Mouse (Mus musculus): Measurements from ENCODE around the gene Thap7.
"Not testable (repeated sequence)": the region's sequence is repeated elsewhere in the genome, so short reads cannot be mapped to it uniquely, and the experiment has no call there.

The Thap7 gene

GRCm38 (mm10) chr16:17532271-17532670 lies 1.3 kb upstream of the Thap7 start:
- no peak for DNase-seq (ENCODE audit: low spot score in 2 of 2)

- DNase-seq (ENCODE audit: low spot score in 2 of 2), result no peak
Measured at GRCm38 (mm10) chr16:17529981-17530586, 852 bp downstream of the Thap7 start.

- no peak for DNase-seq (ENCODE audit: low spot score in 2 of 2)
Measured at GRCm38 (mm10) chr16:17528276-17528675, 2.7 kb downstream of the Thap7 start.

- no peak for DNase-seq (ENCODE audit: low spot score in 2 of 2)
Measured at GRCm38 (mm10) chr16:17527606-17528005, 3.3 kb downstream of the Thap7 start.

GRCm38 (mm10) chr16:17526223-17526622 lies 4.7 kb downstream of the Thap7 start:
- no peak for DNase-seq (ENCODE audit: low spot score in 2 of 2)

- DNase-seq (ENCODE audit: low spot score in 2 of 2), result no peak
Measured at GRCm38 (mm10) chr16:17525524-17525923, 5.4 kb downstream of the Thap7 start.

GRCm38 (mm10) chr16:17524156-17524555 lies 6.8 kb downstream of the Thap7 start:
- peak in 1 of 2 experiments; percentile 54 for DNase-seq (ENCODE audit: low spot score in 2 of 2)

- no peak for DNase-seq (ENCODE audit: low spot score in 2 of 2)
Measured at GRCm38 (mm10) chr16:17518910-17519309, 12.0 kb downstream of the Thap7 start.

- DNase-seq (ENCODE audit: low spot score in 2 of 2), result no peak
Measured at GRCm38 (mm10) chr16:17511431-17511830, 19.5 kb downstream of the Thap7 start.

GRCm38 (mm10) chr16:17510686-17511085 lies 20.2 kb downstream of the Thap7 start:
- DNase-seq (ENCODE audit: low spot score in 2 of 2), result no peak

- no peak for DNase-seq (ENCODE audit: low spot score in 2 of 2)
Measured at GRCm38 (mm10) chr16:17510143-17510542, 20.8 kb downstream of the Thap7 start.

- no peak for DNase-seq (ENCODE audit: low spot score in 2 of 2)
Measured at GRCm38 (mm10) chr16:17509240-17509597, 21.7 kb downstream of the Thap7 start.

- peak; percentile 86 to 94 for DNase-seq (ENCODE audit: low spot score in 2 of 2)
Measured at GRCm38 (mm10) chr16:17508546-17509239, 22.2 kb downstream of the Thap7 start, which contains the start of gene Lztr1. Lztr1 (plus strand) TSS chr16:17508688.

- not testable (repeated sequence) for DNase-seq (ENCODE audit: low spot score in 2 of 2)
Measured at GRCm38 (mm10) chr16:17508031-17508430, 22.9 kb downstream of the Thap7 start.

- no peak for DNase-seq (ENCODE audit: low spot score in 2 of 2)
Measured at GRCm38 (mm10) chr16:17507018-17507552, 23.9 kb downstream of the Thap7 start.

GRCm38 (mm10) chr16:17502681-17503080 lies 28.3 kb downstream of the Thap7 start:
- DNase-seq (ENCODE audit: low spot score in 2 of 2), result no peak

GRCm38 (mm10) chr16:17499249-17499883 lies 31.6 kb downstream of the Thap7 start:
- no peak for DNase-seq (ENCODE audit: low spot score in 2 of 2)

GRCm38 (mm10) chr16:17496499-17497305 lies 34.2 kb downstream of the Thap7 start:
- no peak for DNase-seq (ENCODE audit: low spot score in 2 of 2)

GRCm38 (mm10) chr16:17491896-17492561 lies 38.9 kb downstream of the Thap7 start:
- no peak for DNase-seq (ENCODE audit: low spot score in 2 of 2)

GRCm38 (mm10) chr16:17491154-17491553 lies 39.8 kb downstream of the Thap7 start:
- no peak for DNase-seq (ENCODE audit: low spot score in 2 of 2)

- peak in 1 of 2 experiments; percentile 69 for DNase-seq (ENCODE audit: low spot score in 2 of 2)
Measured at GRCm38 (mm10) chr16:17489469-17490111, 41.3 kb downstream of the Thap7 start, which contains the start of gene Aifm3. Aifm3 (plus strand) TSS chr16:17489611.
